Mouse (Mus musculus) NIH3T3 (cell line): ENCODE results near the gene Scoc.
A peak's percentile ranks its signal among the peaks of the same experiment; 100 is the strongest.
"Not testable (repeated sequence)": the region's sequence is repeated elsewhere in the genome, so short reads cannot be mapped to it uniquely, and the experiment has no call there.

ENCODE experiments used
- DNase-seq: peaks from one replicate; pipeline ENCODE4 v3.0.0-alpha.2; 2012; ENCODE audit warnings: low read depth

Gene Scoc

GRCm38 (mm10) chr8:83458222-83458621 is at the start of gene Scoc:
Gene Scoc (minus strand): TSS chr8:83458391.
- DNase-seq, result no peak

DNA sequence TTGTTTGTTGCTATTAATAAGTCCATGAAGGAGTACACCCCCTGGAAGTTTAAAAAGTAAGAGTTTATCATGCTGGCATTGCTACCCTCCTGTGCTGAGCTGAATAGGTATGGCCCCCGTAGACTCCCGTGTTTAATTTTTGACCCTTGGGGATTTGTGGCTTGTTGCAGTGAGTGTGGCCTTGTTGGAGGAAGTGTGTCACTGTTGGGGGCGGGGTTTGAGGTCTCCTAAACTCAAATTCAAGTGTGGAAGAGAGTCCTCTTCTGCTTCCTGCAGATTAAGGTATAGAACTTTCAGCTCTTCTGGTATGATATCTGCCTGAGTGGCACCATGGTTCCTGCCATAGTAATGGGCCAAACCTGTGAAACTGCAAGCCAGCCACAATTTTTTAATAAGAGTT is 1.4 kb upstream of the Scoc start:
- no peak for DNase-seq

GRCm38 (mm10) chr8:83457121-83457520 is 1.1 kb downstream of the Scoc start:
- no peak for DNase-seq

DNA sequence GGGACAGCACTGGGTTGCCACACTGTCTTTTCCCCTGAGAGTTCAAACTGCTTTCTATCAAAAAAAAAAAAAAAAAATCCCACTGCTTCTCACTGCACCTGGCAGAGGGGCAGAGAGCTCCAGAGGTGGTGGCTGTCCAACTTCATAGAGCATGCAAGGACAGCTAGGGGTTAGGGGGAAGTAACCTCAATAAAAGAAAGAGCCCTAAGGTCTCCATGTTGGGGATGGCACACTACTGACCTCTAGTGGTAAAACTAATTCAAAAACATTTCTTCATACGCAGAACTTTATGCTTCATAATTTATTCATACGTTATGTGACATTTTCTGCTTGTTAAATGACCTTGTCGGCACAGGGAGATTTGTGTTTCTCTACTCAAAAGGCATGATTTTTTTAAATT is 7.1 kb downstream of the Scoc start:
- peak; percentile 69 for DNase-seq

DNA sequence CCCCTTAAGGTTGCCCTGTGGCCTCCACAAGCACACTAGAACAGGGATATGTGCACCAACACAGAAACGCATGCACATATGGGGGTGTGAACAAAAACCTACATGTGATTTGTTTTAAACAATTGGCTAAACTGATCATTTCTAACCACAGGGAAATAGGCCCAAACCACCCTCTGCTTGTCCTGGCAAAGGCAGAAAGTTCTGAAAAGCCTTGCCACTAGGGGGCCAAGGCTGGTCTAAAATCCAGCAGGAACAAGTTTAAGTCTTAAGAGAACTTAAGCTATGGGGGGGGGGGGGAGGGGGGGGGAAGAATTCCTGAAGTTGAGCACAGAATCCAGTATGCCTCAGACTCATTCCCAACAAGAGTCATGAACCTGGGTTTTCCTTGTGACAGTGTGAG is 8.2 kb downstream of the Scoc start:
- peak; percentile 91 for DNase-seq

DNA sequence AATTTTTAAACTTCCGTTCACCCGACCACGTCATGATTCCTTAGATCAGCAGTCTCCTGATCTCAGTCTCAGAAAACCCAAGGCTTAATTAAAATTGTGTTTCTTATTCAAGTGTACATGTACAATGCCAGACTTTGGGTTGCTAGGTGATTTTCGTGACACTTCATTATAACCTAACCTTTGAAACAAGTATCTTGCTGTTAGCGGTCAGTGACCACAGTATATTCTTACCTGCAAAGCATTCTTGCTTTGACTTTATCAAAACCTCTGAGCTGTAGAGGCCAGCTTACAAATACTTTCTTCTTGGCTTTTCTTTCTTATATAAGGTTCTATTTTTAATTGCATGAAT is 15.2 kb downstream of the Scoc start:
- no peak for DNase-seq

- DNase-seq, result peak; percentile 100
These were observed 15.7 kb downstream of the Scoc start for GRCm38 (mm10) chr8:83442243-83443051.

DNA sequence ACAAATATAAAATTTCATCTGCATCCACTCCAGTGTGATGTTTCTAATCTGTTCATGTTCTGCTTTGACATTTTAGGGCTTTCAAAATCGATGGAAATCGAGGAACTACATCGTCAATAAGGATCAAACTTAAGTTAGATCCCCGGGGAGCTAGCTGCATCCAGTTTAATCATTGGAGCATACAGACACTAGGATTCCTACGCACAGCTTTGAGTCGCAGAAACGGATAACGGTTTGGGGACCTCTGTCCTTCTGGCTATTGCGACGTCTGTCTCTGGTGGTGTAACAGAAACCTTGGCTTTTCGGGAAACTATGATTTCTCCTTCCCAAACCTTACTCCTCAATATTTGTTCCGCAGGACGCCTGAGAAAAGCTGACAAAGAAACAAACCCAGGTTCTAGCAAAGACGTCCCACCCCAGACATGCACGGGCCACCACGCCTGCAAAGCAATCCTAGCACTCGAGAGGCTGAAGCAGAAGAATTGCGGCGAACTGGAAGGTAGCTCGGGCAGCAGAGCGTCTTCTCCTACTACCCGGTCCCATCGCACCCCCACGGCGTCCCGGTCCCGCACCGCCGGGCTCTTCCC is 16.4 kb downstream of the Scoc start:
- peak; percentile 24 for DNase-seq

DNA sequence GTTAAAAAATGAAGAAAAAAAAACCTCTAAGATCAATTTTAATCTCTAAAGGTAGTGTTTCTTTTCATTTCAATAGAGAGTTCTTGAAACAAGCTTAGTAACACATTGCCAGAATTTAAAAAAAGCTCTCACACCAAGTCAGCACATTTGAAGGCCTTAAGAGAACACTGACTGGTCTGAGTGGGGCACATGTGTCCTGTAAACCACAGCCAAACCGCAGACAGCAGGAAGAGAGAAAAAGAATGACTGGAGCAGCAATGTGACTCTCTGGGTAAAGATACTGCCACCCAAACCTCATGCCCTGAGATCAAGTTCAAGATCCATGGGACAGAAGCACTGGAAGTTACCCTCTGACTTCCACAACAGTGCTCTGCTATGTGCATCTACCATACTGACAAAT is 21.1 kb downstream of the Scoc start:
- DNase-seq, result no peak

DNA sequence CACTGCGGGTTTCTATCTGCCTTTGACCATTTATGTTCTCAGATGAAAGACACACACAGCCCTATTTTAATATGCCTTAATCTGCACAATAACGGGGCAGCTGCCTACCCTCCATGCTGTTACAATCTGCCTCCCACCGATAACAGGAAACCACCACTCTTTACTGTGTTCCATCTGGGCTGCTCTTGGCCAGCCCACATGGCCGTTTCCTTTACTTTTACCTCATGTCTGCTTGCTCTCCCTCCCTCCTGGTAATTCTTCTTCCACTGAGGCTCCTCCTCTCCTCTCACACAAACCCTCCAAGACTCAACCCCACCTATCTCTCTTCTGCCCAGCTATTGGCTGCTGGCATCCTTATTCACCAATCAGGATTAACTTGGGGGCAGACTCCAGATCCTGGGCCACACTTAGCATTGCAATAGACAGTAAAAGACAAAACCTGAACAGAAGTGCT is 29.1 kb downstream of the Scoc start:
- DNase-seq, result no peak

GRCm38 (mm10) chr8:83428621-83429020 is 29.6 kb downstream of the Scoc start:
- not testable (repeated sequence) for DNase-seq

DNA sequence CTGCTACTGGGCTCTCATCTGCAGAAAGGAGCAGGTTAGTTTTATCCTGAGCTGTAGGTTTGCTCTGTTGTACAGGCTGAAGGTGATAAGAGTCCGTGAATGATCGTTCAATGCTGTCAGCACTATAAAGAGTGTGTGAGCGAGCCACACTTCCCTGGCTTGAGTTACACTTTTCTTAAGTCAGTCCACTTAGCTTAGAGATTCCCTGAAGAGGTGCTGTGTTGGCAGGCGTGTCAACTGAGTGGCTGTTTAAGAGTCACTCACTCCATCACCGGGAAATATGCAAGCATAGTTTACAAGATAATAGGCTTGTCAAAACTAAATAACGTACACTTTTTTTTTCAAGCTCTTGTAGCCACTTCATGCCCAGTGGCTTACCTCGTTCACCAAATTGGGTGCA is 31.2 kb downstream of the Scoc start:
- DNase-seq, result no peak

DNA sequence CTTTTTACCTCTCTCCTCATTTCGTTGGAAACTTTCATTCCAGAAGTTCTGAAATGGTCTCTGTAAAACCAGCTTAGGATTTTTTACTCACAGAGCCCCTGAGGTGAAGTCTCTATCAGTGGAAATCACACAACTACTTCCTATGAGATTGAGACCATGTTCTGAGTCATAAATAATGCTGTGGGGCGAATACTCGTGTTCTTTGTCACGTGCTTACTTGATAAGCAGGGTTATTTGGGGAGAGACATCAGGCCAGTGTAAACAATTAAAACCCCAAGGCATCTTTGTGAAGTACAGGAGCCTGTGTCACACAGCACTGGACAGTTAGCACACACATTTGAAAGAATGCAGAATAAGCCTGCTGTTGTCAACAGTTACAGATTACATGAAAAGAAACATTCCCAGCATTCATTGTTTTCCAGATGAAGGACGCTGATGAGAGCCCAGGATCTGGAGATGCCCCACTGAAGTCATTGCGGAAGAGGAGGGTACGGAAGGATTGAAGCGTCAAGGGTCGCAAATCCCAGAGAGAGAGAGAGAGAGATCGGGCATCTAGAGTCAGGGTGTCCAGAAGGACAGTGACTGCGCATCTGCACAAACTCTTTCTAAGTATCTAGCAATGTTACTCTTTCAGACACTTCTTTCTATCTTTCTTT is 32.0 kb downstream of the Scoc start:
- DNase-seq, result no peak

DNA sequence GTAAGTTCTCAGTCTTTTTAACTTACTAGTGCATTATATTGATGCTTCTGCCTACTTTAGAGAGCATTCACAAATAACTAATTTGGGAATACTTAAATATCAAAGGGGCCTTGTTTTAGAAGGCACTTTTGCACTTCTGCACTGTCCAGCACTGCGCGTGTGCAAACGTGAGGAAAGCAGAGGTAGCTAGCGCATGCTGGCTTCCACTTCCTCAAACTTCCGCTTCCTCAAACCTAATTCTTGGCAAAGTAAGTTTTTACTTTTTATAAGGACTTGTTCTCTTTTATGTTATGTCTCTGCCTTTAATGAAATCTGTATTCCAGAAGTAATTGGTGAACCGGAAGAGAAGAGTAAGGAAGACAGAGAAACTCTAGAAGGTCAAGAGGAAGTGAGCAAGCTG is 33.0 kb downstream of the Scoc start:
- DNase-seq, result no peak

DNA sequence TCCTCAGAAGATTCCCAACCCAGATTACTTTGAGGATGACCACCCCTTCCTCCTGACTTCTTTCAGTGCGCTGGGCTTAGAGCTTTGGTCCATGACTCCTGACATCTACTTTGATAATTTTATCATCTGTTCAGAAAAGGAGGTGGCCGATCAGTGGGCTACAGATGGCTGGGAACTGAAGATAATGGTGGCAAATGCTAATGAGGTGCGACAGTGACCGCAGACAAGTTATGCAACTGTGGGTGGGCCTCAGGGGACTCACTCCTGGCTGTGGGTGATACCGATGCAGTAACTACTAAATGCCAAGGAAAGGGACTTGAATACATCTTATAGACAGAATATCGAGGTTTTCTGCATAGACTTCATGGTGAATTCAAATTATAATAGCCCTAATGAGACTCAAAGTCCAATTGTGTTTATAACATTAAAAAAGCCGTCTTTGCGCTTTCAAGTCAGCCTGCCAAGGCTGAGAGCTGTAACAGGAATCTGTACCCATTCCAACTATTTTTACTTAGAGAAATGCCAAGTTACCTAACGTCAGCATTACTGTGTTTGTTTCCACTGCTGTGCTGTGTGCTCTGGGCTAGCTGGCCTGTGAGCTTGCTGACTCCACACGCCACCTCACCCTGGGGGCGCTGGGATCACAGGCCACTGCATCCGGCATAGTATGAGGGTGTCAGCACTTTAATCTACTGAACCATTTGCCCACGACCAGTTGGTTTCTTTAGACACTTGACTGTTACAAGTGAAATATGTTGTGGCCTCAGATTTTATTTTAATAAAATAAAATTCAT is 35.0 kb downstream of the Scoc start:
- DNase-seq, result peak; percentile 11

DNA sequence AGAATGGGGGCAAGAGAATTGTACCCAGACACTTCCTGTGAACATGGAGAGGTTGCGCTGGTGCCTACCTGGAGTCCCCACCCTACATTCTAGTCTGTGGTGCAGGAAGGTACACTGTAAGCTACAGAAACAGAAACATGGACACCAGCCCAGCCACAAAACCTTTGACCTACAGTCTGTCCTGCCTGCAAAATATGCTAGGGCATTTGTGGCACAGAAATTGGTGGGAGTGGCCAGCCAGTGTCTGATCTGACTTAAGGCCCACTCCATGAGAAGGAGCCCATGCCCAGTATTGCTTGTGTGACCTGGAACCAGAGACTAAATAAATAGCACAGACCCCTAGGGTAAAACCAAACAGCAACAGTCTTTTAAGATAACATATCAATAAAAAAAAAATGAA is 36.8 kb downstream of the Scoc start:
- no peak for DNase-seq

DNA sequence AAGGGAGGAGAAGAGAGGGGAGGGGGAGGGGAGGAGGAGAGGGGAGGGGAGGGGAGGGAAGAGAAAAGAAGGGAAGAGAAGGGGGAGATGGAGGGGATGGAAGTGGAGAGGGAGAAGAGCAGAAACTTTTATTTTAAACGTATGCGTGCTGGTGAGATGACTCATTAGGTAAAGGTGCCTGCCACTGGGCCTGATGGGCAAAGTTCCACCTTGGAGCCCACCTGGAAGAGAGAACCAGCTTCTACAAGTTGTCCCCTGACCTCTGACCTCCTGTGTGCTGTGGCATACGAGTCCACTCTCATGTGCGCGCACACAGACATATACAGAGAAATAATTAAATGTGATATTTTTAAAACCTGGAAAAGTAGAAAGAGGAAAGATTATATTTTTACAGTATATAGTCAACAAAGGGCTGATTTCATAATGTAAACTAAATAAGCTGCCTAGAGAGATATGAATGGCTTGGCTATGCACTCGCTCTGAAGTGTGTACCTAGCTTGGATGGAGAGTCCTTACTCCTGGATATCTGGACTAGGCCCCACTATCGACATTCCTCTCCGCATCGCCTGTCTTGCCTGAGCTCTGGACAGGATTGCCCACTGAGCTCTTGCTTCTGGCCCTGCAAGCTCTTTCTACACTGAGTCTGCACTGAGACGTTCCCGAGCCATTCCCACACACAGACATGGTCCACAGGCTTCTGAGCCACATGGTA is 39.2 kb downstream of the Scoc start:
- DNase-seq, result no peak

- no peak for DNase-seq
These were observed 40.2 kb downstream of the Scoc start for GRCm38 (mm10) chr8:83417970-83418369.

GRCm38 (mm10) chr8:83416878-83417277 is 41.3 kb downstream of the Scoc start:
- DNase-seq, result no peak

DNA sequence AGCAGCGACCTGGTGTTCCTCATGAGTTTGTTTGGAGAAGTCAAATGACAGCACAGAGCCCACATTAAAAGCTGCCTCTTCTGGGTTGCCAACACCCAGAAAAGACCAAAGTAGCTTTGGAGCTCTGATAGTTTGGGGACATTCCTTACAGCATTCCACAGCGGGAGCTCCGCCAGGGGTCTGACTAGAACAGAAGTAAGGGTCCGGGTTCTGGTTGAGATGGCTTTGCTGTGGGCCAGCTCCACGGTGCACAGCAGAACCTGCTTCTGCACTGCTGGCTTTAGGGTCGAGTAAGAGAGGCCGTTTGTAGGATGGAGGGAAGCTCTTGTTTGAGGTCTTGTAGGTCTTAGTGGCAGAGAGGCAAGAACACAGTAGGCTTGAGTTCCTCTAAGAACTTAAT is 49.7 kb downstream of the Scoc start:
- DNase-seq, result no peak

DNA sequence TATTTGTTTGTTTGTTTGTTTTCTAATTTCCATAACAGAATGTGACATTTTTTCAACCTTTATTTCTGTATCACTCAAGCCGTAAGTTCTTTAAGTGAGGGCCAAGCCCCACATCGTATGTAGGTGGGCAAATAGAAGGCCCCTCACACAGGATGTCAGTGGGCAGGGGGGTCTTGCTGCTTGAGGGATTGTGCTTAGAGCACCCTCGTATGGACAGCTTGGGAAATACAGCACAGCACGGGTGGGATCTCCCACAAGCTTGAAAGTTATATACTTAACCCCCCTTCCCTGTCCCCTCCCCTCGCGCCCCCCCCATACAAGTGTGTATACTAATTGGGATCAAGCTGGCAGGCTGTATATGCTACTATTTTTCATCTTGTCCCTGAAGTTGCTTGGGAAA is 51.4 kb downstream of the Scoc start:
- peak; percentile 71 for DNase-seq

DNA sequence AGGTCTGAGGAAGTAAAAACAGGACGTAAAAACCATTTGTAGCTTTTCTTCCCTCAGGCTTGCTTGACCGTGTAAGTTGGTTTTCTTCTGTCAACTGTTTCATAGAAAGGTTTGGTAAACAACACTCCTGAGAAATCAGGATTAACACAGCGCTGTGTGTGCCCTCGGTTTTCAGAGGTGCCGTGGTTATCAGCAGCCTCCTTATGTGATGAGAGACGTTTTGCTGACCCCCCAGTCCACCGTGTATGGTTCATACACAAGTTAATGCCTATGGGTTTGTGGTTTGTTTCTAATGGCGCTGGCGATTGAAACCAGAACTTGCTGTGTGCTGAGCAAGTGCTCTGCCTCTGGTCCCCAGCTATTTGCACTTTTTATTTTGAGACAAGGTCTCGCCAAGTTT is 52.6 kb downstream of the Scoc start:
- no peak for DNase-seq
